Mouse (Mus musculus) ES-CJ7 (cell line): ENCODE measurements at regions not wholly inside any gene's neighbourhood (a gene's known extent, or its start where the extent isn't known, plus 50 kb on each side); places are given as distances from the start of the nearest gene placed in this dataset.

Experiments
- DNase-seq: peaks from one replicate; pipeline ENCODE4 v3.0.0; 2011; ENCODE audit warnings: low read depth, low spot score

GRCm38 (mm10) chr14:120661111-120661510 lies 182.9 kb downstream of the Rap2a start:
- no peak for DNase-seq

DNA sequence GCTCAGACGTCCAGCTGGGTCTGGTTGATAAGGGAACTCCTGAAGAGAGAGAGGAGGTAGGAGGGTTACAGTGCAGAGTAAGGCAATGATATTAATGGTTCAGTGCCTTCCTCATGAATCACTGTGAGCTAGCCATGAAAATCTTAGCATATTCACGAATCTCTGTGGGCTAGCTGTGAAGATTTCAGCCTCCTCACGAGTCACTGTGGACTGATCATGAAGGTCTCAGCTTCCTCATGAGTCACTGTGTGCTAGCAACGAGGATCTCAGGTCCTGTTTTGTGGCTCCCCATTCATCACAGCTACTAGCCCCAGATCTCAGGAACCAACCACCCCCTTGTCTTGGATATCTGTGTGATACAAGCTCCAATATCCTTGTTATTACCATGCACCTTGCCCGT lies 191.4 kb downstream of the Rap2a start:
- no peak for DNase-seq

DNA sequence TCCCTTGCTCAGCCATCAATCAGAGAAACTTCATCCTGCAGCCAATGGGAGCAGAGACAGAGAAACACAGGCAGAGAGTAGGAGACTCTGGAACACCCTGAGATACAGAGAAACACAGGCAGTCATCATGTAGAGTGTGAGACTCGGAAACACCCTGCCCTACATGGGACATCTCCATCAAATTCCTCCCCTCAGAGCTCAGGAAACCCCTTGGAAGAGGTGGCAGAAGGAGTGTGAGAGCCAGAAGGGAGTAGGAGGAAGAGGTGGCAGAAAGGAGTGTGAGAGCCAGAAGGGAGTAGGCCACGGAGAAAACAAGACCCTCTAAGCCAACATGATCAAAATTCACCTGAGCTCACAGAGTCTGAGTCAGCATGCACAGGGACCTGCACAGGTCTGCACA lies 197.5 kb downstream of the Rap2a start:
- no peak for DNase-seq

- DNase-seq = no peak
Measured at GRCm38 (mm10) chr14:120678533-120678932, 200.3 kb downstream of the Rap2a start.

DNA sequence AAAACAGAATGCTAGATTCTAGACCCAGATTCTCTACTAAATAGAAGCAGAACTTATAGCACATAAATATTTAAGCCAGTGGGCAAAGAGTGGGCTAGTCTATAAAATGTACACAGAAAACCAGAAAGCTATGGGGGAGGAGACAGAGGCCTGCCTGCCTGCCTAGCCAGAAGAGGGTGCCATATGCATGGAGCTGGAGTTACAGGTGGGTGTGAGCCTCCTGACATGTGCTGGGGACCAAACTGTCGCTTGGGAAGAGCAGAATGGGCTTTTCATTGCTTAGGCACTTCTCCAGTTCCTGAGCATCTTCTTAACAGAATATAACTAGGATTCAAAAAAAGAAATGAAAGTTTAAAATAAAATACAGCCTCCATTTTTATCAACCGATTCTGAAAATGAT lies 200.8 kb downstream of the Rap2a start:
- DNase-seq = no peak

DNA sequence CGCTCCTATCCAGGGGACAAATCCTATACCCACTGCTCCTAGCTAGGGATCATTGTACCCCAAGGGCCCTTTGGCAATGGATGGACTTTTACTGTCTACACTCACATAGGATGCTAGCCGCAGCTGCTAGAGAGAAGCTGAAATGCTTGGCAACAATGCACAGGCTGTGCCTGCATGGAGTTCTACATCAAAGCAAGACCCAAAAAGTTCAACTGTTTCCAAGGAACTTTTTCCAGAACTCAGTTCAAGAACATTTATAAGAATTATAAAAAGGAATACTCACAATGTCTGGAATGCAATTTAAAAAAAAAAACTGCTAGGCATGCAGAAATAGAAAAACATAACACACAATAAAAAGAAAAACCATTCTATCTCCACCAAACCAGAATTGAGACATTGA lies 202.0 kb downstream of the Rap2a start:
- no peak for DNase-seq

- DNase-seq = no peak
Measured at GRCm38 (mm10) chr14:120685263-120685662, 207.0 kb downstream of the Rap2a start.

GRCm38 (mm10) chr14:120685877-120686276 lies 207.6 kb downstream of the Rap2a start:
- DNase-seq = no peak

DNA sequence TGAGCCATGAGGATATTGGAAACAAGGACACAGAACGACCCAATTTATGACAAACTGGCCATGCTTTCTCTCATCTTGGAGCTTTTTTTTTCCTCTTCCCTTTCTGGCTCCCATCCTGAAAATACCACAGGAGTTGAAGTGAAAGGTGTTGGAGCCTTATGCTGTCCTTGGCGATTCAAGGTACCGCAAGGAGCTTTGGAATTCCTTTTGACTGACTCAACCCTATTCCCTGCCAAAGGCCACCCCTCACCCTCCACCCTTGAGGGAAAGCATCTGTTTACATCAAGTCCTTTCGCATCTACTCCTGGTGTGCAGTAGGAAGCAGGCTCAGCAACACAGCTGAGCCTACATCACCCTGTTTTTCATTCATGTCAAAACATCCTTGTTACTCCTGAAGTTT lies 208.5 kb downstream of the Rap2a start:
- no peak for DNase-seq

- DNase-seq = peak; percentile 13
Measured at GRCm38 (mm10) chr14:120699378-120699777, 211.6 kb upstream of the Ipo5 start.

GRCm38 (mm10) chr14:120705301-120705801 lies 205.7 kb upstream of the Ipo5 start:
- DNase-seq = no peak

GRCm38 (mm10) chr14:120710782-120711181 lies 200.2 kb upstream of the Ipo5 start:
- DNase-seq = no peak

GRCm38 (mm10) chr14:120720464-120721445 lies 190.3 kb upstream of the Ipo5 start:
- DNase-seq = no peak

DNA sequence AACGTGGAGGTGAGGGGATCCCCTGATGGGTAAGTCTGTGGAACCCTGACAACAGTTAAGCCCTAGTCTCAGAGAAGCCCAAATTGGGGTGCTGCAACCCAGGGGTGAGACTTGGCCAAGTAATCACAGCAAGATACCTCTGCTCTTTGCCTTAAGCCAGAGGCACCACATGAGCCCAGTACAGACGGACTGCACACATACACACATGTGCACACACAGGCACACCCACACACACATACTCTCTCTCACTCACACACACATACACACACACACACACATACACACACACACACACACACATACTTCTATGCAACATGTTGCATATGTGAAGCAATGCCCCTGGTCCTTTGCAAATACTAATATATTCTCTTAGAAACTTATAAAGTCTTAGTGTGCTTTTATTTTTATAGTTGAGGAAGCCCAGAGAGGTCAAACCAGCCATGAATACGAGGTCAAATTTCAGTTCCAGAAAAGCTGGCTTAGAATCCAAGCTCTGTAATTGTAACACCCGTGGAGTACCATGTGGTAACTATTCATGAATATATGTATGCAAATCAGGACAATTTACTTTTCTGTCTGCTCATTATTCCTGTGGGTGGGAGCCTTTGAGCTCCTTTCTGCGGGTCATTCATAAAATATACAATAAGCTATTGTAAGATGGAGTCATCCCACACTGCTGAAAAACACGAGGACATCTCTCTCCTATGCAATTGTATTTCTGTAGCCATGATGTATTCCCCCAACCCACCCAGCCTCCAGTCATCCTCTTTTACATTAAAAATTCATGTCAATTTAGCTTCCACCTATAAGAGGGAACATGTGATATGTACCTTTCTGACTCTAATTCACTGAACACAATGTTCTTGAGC lies 189.2 kb upstream of the Ipo5 start:
- DNase-seq = no peak

DNA sequence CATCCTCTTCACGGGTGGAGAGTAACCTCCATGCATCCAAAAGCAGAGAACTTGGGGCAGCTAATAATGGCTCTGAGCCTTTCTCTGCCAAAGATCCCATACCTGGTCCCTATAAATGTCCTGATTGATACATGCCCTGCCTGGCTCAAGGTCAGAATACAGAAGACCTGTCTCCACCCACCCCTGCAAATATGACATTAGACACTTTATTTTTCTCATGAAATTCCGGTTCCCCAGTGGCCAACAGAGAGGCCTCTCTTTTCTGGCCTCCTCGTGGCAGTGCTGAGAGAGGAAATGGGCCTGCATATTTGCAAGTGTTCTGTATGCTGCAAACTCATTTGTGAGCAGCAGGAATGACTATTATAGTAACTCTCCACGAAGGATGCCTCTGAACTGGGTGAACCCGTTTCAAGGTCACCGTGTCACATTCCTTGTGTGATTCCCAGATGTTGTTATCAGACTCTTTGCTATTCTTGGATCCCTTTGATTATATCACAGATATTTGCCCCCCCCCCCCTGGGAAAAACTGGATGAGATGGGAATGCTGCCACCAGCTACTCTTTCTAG lies 188.4 kb upstream of the Ipo5 start:
- no peak for DNase-seq

DNA sequence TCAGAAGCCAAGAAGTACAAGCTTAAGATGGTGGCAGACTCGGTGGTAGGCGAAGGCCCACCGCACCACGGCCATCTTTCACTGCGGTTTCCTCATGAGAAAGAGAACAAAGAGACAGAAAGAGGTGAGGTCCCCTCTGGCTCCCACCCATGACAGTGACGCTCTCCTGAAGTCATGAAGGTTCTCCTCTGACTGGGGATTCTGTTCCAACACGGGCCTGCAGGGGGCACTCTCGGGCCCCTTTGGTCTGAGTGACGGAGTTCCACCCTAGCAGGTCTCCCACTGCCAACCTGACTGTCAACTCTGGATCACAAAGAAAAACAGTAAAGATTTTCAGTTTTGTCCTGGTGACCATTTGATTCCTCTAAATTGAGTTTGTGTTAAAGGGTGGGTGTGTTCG lies 182.9 kb upstream of the Ipo5 start:
- no peak for DNase-seq

DNA sequence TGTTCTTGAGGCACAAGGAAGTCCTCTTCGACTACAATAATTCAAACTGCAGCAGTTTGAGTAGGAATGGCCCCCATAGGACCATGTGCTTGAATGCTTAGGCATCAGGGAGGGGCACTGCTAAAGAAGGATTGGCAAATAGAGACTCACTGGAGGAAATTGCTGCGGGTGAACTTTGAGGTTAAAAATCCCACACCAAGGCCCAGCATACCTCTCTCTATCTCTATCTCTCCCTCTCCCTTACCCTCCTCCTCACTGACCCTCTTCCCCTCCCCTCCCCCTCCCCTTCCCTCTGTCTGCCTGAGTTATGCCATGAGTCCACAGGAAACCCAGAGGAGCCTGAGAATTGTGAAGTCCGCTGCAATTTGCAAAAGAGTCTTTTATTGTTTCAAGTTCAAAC lies 180.8 kb upstream of the Ipo5 start:
- DNase-seq = no peak

DNA sequence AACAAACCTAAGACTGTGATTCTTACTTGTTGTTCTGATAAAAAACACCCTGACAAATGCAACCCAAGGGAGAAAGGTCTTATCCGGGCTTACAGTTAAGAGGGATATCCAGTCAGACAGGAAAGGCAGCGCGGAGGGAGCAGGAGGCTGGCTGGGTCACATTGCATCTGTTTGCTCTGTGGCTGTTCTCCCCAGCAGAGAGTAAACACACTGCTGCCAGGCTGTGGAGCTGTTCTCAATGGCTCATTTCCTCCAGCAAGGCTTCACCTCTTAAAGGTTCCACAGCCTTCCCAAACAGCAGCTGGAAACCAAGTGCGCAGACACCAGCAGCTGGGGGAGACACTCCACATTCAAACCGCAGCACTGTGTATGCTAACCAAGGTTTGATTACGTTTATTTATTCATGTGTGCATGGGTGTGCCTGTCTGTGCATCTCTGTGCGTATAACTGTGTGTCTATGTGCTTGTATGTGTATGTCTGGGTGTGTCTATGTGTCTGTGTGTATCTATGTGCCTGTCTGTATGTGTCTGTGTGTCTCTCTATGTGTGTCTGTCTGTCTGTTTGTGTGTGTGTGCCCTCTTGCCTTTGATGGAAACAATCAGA lies 179.2 kb upstream of the Ipo5 start:
- no peak for DNase-seq

GRCm38 (mm10) chr14:120732400-120733138 lies 178.5 kb upstream of the Ipo5 start:
- DNase-seq = no peak

- DNase-seq = no peak
Measured at GRCm38 (mm10) chr14:120741492-120742054, 169.5 kb upstream of the Ipo5 start.

DNA sequence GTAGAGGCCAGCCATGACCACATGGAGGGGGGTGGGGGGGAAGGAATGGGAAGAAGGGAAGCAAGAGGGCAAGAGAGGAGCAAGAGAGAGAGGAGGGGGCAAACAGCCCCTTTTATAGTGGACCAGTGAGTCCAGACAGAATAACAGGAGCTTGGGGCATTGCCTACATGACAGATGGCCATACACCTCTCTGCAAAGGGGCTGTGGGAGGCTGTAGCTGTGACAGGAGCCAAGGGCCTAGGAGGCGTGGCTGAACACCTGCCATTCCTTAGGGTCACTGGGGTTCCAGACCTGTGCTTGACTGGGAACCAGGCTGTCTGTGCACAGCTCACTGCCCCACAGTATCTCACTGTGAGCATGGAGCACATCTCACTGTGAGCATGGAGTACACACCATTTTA lies 157.0 kb upstream of the Ipo5 start:
- DNase-seq = no peak
